Mouse (Mus musculus): ENCODE results near the gene Arhgap6. TPM values are rescaled to one million over a fixed set of nuclear protein-coding genes. Genes with fewer than 3 reads are reported as not detected.

Arhgap6 gene
- polyA plus RNA-seq, 1 experiment from 2014 or later = 0.91 TPM

GRCm38 (mm10) chrX:169094601-169095000, 299.7 kb downstream of the Arhgap6 start:
- no peaks in the 10 kb centered on the region for H3K9me3 ChIP-seq
- no peak for DNase-seq (ENCODE audit: low spot score)
- H3K27me3 ChIP-seq (replicated peaks; ENCODE audit: low read depth, poor library complexity, severe bottlenecking) = peaks cover 76% of the 10 kb centered on the region
- H3K4me1 ChIP-seq = no peaks in the 10 kb centered on the region
- H3K27ac ChIP-seq (replicated peaks) = no peak overlapping the region
- H3K4me3 ChIP-seq = no peak overlapping the region
- H3K36me3 ChIP-seq (replicated peaks) = no peaks in the 10 kb centered on the region
- WGBS = 79% methylated on average over 2 of the region's 2 CpGs

DNA sequence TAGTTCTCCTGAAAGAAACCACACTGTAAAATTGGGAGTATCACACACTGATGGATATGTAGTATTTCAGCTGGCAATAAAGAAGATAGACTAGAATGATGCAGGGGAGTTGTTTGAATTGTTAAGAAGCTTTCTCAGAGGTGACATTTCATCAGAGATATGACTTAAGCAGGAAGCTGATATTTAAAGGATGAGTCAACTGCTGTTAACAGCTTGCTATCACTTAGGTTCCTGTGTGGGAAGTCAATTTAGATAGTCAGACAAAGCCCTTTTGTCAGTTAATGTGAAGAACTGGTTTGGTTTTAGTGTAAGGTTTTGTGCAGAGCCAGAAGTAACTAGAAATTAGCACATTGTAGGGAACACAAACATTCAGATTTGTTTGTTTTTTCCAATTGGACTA, 300.7 kb downstream of the Arhgap6 start:
- Histone ChIP-seq H3K4me1 (no peaks in the 10 kb centered on the region), H3K4me3 (no peak overlapping the region), H3K27me3 (replicated peaks; ENCODE audit: low read depth, poor library complexity, severe bottlenecking) (peaks cover 68% of the 10 kb centered on the region), H3K9me3 (no peaks in the 10 kb centered on the region), H3K36me3 (replicated peaks) (no peaks in the 10 kb centered on the region), H3K27ac (replicated peaks) (no peak overlapping the region)
- no peak for DNase-seq (ENCODE audit: low spot score)

- Histone ChIP-seq H3K27ac (replicated peaks) (no peak overlapping the region), H3K4me3 (no peak overlapping the region), H3K27me3 (replicated peaks; ENCODE audit: low read depth, poor library complexity, severe bottlenecking) (peaks cover 73% of the 10 kb centered on the region), H3K4me1 (no peaks in the 10 kb centered on the region), H3K36me3 (replicated peaks) (no peaks in the 10 kb centered on the region), H3K9me3 (no peaks in the 10 kb centered on the region)
- DNase-seq (ENCODE audit: low spot score) = no peak
- 85% methylated on average over 1 of the region's 1 CpGs for WGBS
These were observed 307.8 kb downstream of the Arhgap6 start for GRCm38 (mm10) chrX:169102665-169103064.

GRCm38 (mm10) chrX:169106048-169106622, 311.2 kb downstream of the Arhgap6 start:
- no peak for DNase-seq (ENCODE audit: low spot score)
- no peaks in the 10 kb centered on the region for H3K4me1 ChIP-seq
- no peak overlapping the region for H3K27ac ChIP-seq (replicated peaks)
- H3K9me3 ChIP-seq = no peaks in the 10 kb centered on the region
- H3K36me3 ChIP-seq (replicated peaks) = no peaks in the 10 kb centered on the region
- peaks cover 75% of the 10 kb centered on the region for H3K27me3 ChIP-seq (replicated peaks; ENCODE audit: low read depth, poor library complexity, severe bottlenecking)
- WGBS = 52% methylated on average over 4 of the region's 4 CpGs
- H3K4me3 ChIP-seq = no peak overlapping the region

DNA sequence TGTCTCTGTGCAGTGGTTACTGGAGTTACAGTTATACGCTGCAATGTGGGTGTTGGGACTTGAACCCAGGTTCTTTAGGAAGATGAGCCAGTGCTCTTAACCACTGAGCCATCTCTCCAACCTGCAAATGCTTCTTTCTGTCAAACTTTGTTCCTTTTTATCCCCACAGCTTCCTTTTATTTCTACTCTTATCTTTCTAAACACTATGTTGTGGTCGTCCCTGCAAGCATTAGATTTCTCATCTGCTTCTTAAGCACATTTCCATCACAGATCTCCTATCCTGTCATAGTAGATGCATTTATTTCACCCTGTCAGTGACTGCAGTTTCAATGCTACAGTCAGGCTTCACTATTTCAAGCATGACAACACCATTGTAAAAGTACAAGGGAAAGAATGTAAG, 312.5 kb downstream of the Arhgap6 start:
- WGBS = 84% methylated on average over 2 of the region's 2 CpGs
- no peak overlapping the region for H3K27ac ChIP-seq (replicated peaks)
- H3K4me3 ChIP-seq = no peak overlapping the region
- no peak for DNase-seq (ENCODE audit: low spot score)
- H3K9me3 ChIP-seq = no peaks in the 10 kb centered on the region
- no peaks in the 10 kb centered on the region for H3K36me3 ChIP-seq (replicated peaks)
- no peaks in the 10 kb centered on the region for H3K4me1 ChIP-seq
- peaks cover 68% of the 10 kb centered on the region for H3K27me3 ChIP-seq (replicated peaks; ENCODE audit: low read depth, poor library complexity, severe bottlenecking)

GRCm38 (mm10) chrX:169110031-169110430, 315.1 kb downstream of the Arhgap6 start:
- Histone ChIP-seq H3K27me3 (replicated peaks; ENCODE audit: low read depth, poor library complexity, severe bottlenecking) (peaks cover 62% of the 10 kb centered on the region), H3K4me1 (no peaks in the 10 kb centered on the region), H3K27ac (replicated peaks) (no peak overlapping the region), H3K9me3 (no peaks in the 10 kb centered on the region), H3K4me3 (no peak overlapping the region), H3K36me3 (replicated peaks) (no peaks in the 10 kb centered on the region)
- 91% methylated on average over 3 of the region's 3 CpGs for WGBS
- DNase-seq (ENCODE audit: low spot score) = no peak

DNA sequence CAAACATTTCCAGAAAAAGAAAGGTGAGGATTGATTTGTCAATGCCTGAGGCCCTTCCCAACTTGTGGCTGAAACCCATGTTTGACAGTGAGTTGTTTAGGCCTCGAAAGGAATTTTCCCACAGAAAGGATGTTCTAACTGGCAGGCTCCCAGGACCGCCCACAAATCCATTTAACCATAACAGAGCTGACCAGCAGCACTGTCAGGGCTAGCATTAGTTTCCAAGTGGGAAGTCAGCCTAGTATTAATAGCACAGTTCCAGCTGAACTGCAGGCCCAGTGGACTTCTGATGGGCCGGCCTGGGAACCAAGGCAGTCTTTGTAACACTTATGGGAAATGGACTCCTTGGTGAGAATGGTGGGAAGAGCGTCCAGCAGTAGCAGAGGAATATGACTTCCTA, 317.8 kb downstream of the Arhgap6 start:
- H3K27me3 ChIP-seq (replicated peaks; ENCODE audit: low read depth, poor library complexity, severe bottlenecking) = peaks cover 54% of the 10 kb centered on the region

DNA sequence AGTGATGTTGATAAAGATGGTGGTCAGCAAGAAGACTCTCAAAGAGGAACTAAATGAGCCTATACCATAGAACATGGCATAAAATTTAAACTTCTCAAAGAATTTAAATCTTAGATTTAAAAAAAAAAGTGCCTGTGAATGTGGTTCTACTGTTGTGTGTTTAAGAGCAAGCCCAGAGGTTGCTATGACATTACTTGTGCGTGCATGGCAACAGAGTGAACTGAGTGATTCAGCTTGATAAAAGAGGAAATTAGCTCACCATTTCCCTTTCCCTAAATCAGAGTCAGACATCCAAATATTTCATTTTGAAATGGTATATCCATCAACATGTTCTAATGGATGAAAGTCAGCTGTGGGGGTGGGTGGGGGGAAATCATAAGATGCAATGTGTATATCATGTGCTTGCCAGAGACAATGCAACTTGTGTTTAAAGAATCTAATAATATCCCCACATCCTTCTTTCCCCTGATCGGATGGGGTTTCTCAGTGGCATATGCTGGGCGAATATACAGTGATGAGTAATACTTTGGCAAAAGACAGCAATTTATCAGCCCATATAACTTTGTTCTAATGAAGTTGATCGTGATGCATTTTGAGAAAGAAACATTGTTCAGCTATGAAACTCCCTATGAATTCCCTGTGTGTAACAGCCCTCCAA, 328.3 kb downstream of the Arhgap6 start:
- Histone ChIP-seq H3K36me3 (replicated peaks) (no peaks in the 10 kb centered on the region), H3K4me1 (no peaks in the 10 kb centered on the region), H3K27me3 (replicated peaks; ENCODE audit: low read depth, poor library complexity, severe bottlenecking) (peaks cover 23% of the 10 kb centered on the region), H3K9me3 (no peaks in the 10 kb centered on the region), H3K4me3 (no peak overlapping the region), H3K27ac (replicated peaks) (no peak overlapping the region)
- 84% methylated on average over 4 of the region's 4 CpGs for WGBS
- no peak for DNase-seq (ENCODE audit: low spot score)

More for the DNA sequence above, 317.8 kb downstream of the Arhgap6 start:
- Histone ChIP-seq H3K9me3 (no peaks in the 10 kb centered on the region), H3K27ac (replicated peaks) (no peak overlapping the region), H3K4me1 (no peaks in the 10 kb centered on the region), H3K36me3 (replicated peaks) (no peaks in the 10 kb centered on the region), H3K4me3 (no peak overlapping the region)
- no peak for DNase-seq (ENCODE audit: low spot score)
- 69% methylated on average over 4 of the region's 4 CpGs for WGBS

- Histone ChIP-seq H3K9me3 (no peaks in the 10 kb centered on the region), H3K36me3 (replicated peaks) (no peaks in the 10 kb centered on the region), H3K27ac (replicated peaks) (no peak overlapping the region), H3K27me3 (replicated peaks; ENCODE audit: low read depth, poor library complexity, severe bottlenecking) (peaks cover 23% of the 10 kb centered on the region), H3K4me1 (no peaks in the 10 kb centered on the region), H3K4me3 (no peak overlapping the region)
- WGBS = 87% methylated on average over 3 of the region's 3 CpGs
- DNase-seq (ENCODE audit: low spot score) = no peak
These were observed 328.9 kb downstream of the Arhgap6 start for GRCm38 (mm10) chrX:169123773-169124151.

- peaks cover 70% of the 10 kb centered on the region for H3K27me3 ChIP-seq (replicated peaks; ENCODE audit: low read depth, poor library complexity, severe bottlenecking)
- 86% methylated on average over 7 of the region's 7 CpGs for WGBS
- no peak overlapping the region for H3K4me3 ChIP-seq
- H3K9me3 ChIP-seq = no peaks in the 10 kb centered on the region
- no peak overlapping the region for H3K27ac ChIP-seq (replicated peaks)
- H3K4me1 ChIP-seq = no peaks in the 10 kb centered on the region
- no peaks in the 10 kb centered on the region for H3K36me3 ChIP-seq (replicated peaks)
- DNase-seq (ENCODE audit: low spot score) = no peak
These were observed 344.9 kb downstream of the Arhgap6 start for GRCm38 (mm10) chrX:169139758-169140157.

GRCm38 (mm10) chrX:169140467-169140866, 345.6 kb downstream of the Arhgap6 start:
- Histone ChIP-seq H3K4me3 (no peak overlapping the region), H3K4me1 (no peaks in the 10 kb centered on the region), H3K27ac (replicated peaks) (no peak overlapping the region), H3K36me3 (replicated peaks) (no peaks in the 10 kb centered on the region), H3K27me3 (replicated peaks; ENCODE audit: low read depth, poor library complexity, severe bottlenecking) (peaks cover 70% of the 10 kb centered on the region), H3K9me3 (no peaks in the 10 kb centered on the region)
- no peak for DNase-seq (ENCODE audit: low spot score)
- 86% methylated on average over 9 of the region's 9 CpGs for WGBS

DNA sequence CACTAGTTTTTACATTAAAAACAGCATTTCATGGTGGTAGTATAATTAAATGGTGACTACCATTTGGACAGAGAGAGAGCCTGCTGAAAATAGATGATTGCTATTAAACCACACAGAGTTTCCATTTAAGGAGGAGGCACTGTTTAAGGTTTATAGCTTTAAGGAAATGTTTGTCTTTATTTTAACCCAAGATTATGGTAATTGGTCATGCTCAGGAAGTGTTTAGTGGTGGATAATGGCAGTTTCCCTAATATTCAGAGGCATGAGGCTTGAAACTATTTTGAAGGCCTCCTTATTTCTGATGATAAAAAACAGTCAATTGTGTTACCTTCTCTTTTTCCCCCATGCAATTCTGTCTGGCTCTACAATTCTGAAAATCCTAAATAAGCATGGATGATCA, 358.9 kb downstream of the Arhgap6 start:
- no peak for DNase-seq (ENCODE audit: low spot score)
- Histone ChIP-seq H3K36me3 (replicated peaks) (no peaks in the 10 kb centered on the region), H3K4me3 (no peak overlapping the region), H3K27me3 (replicated peaks; ENCODE audit: low read depth, poor library complexity, severe bottlenecking) (peaks cover 63% of the 10 kb centered on the region), H3K4me1 (no peaks in the 10 kb centered on the region), H3K9me3 (no peaks in the 10 kb centered on the region), H3K27ac (replicated peaks) (no peak overlapping the region)

GRCm38 (mm10) chrX:169158385-169158784, 363.5 kb downstream of the Arhgap6 start:
- H3K36me3 ChIP-seq (replicated peaks) = no peaks in the 10 kb centered on the region
- 78% methylated on average over 6 of the region's 6 CpGs for WGBS
- H3K9me3 ChIP-seq = no peaks in the 10 kb centered on the region
- H3K4me3 ChIP-seq = no peak overlapping the region
- no peak for DNase-seq (ENCODE audit: low spot score)
- H3K4me1 ChIP-seq = no peaks in the 10 kb centered on the region
- H3K27ac ChIP-seq (replicated peaks) = no peak overlapping the region
- H3K27me3 ChIP-seq (replicated peaks; ENCODE audit: low read depth, poor library complexity, severe bottlenecking) = peaks cover 26% of the 10 kb centered on the region

Data from embryonic facial prominence, embryonic 10.5 days (tissue).